Mouse (Mus musculus) testis, adult 2 months (tissue): ENCODE data around the gene AC161166.1.
"Not testable (repeated sequence)": the region's sequence is repeated elsewhere in the genome, so short reads cannot be mapped to it uniquely, and the experiment has no call there.

Experiments used
- CTCF ChIP-seq: fragments of 200-500 bp; IDR thresholded peaks from 2 replicates; pipeline ENCODE4 v1.5.1; 2012; ENCODE audit warnings: low read depth, mild to moderate bottlenecking, inconsistent platforms, low read length, moderate library complexity; ENCODE audit not compliant: control insufficient read depth, insufficient read depth, insufficient replicate concordance
- POLR2A ChIP-seq: fragments of 200-500 bp; IDR thresholded peaks from 2 replicates; pipeline ENCODE4 v1.6.1; 2012; ENCODE audit warnings: low read depth, mild to moderate bottlenecking, inconsistent platforms, low read length, moderate library complexity; ENCODE audit not compliant: control insufficient read depth

GRCm38 (mm10) chr7:24516319-24516718 lies 4.1 kb upstream of the AC161166.1 start:
- not testable (repeated sequence) for TF ChIP-seq POLR2A, CTCF
